Mouse (Mus musculus) cerebellum, postnatal 25 days (tissue): ENCODE measurements at regions not wholly inside any gene's neighbourhood (a gene's known extent, or its start where the extent isn't known, plus 50 kb on each side); places are given as distances from the start of the nearest gene placed in this dataset.

Source experiments
- DNase-seq, 2 experiments: peaks; one replicate each; pipeline ENCODE4 v3.0.0; 2021; ENCODE audit warnings: mixed read lengths in 2 of 2

DNA sequence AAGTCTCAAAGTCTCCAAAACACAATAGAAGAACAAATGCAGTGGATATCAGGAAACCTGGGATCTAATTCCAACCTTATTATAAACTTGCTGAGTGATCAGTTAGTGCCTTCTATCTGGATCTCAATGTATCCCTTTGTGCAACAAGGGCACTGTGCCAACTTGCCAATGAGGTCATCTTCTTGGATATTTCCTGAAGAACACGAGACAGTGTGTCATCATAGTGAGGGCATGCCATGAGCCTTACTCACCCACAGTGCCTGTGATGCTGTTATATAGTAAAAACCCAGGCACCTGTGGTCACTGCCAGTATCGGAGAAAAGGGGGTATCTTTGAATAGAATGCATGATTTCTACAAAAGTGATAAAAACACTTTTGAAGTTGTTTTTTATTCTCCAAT is 60.2 kb upstream of the Cd34 start:
- DNase-seq: peak; percentile 16 to 59

DNA sequence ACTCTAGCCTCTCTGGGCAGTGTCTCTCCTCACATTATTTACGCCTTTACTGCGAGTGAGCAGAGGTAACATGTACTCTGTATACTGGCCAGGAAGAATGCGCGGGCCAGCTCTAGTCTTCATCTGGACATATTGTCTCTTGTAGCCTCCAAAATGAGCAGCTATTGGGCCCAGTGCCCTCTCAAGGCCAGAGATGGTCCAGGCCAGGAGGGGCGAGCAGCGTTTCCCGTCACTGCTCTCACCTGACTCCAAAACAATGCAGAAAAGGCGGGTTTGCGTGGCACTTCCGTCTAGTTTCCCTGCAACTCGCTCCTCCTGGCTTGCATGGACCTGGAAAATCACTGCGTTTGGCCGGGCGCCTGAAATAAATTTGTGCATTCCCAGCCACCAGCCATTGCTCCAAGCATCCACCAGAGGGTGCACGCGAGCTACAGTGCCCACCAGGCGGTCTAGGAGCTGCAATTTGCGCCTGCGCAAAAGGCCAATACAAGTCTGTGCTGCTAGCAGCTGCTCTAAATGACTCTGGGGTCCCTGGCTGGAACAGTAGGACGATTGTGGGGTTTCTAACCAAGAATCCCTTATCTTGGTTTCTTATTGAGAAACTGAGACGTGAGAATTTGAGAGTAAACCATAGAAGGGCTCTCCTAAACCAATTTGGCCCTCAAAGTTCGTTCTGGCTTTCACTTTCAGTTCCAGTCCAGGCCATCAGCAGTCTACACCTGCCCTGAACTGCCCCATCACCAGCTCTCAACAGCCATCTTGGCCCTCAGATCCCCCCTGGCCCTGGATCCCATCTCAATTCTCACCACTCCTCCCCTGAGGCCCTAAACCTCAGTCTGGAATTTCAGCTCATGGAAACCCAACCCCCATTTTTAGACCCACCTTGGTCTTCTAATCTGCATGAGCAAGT is 59.0 kb upstream of the Cd34 start:
- peak; percentile 95 to 97 for DNase-seq

DNA sequence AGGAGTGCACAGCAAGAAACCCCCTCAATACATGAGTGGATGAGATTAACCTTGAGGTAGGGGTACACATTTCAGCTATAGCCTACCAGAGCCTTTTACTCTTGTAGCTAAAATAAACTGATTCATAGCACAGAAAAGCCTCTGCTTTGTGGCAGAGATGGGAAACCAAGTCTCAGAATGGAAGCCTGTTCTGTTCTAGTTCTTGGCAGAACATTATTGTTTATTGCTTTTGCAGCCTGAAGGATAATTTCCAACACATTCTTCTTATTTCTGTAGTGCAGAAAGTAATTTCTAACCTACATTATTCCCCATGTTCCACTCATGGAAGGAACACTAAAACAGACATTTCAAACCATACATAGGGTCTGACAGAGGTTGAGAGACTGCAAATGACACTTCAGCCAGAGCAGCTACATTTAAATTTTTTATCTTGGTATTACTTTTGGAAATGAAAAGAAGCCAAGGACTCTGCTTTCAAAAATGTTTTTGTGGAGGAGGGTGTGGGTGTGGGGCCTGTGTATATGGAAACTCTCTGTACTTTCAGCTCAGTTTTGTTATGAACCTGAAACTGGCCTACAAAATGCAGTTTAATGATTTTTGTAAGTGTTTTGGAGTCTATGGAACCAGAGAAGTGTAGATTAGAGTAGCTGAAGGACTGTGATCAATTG is 56.9 kb upstream of the Cd34 start:
- DNase-seq: no peak

DNA sequence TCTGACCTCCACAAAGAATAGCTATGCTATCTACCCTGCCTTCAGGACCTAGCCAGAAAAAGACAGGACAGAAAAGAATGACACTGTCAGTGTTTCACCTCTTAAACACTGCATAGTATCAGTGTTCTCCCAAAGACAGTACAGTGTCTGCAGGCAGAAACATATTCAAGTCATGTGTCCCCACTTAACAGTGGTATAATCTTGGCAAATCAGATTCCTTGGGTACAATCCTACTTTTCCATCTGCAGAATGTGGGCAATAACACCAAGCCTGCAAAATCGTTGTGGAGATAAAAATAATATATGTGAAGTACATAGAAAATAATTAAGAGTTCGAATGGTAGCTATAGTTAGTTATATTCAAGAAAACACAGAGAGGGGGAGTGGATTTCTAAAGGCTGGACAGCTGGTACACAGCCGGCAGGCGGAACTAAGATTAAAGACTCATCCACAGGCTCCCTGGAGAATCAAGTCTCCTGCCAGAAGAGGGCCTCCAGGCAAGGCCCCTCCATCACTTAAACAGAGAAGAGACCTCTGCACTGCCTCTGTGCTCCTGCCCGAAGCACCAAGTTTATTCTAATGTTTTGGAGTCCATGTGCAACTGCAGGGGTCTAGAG is 53.4 kb upstream of the Cd34 start:
- DNase-seq: peak in 1 of 2 experiments; percentile 31

DNA sequence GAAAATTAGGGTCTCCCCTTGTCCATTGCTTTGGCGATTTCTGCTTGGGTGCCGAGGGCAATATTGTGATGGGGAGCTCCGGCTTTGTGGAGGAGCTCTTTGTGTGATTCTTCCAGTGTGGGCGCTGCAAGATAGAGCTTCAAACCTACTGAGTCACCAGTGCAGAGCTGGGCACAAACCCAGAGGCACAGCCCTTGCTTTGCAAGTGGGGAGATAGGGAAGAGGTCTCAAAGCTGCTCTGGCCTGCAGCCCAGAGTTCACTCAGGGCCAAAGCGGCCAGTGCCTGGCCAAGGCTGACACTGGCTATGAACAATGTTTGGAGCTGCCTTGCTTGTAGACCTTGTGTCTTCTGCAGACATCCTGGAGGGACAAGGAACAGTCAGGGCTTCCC is 52.9 kb upstream of the Cd34 start:
- peak; percentile 79 to 88 for DNase-seq
